Mouse (Mus musculus): ENCODE data around the gene Panx3.
A peak's percentile ranks its signal among the peaks of the same experiment; 100 is the strongest.

Panx3 gene

GRCm38 (mm10) chr9:37669115-37669514, at the start of gene Panx3:
Gene Panx3 (minus strand): TSS chr9:37669235.
- no peak for DNase-seq

GRCm38 (mm10) chr9:37716150-37716549, 47.1 kb upstream of the Panx3 start, which contains the start of gene Olfr160:
Gene Olfr160 (minus strand): TSS chr9:37716250.
- no peak for DNase-seq

GRCm38 (mm10) chr9:37689970-37690686, 21.1 kb upstream of the Panx3 start:
- peak; percentile 2 to 9 for DNase-seq

GRCm38 (mm10) chr9:37687941-37688303, 18.9 kb upstream of the Panx3 start:
- no peak for DNase-seq

GRCm38 (mm10) chr9:37687288-37687940, 18.4 kb upstream of the Panx3 start:
- DNase-seq, result no peak

- no peak for DNase-seq
These were observed 12.1 kb upstream of the Panx3 start for GRCm38 (mm10) chr9:37681123-37681522.

- no peak for DNase-seq
These were observed 6.3 kb upstream of the Panx3 start for GRCm38 (mm10) chr9:37675287-37675686.

GRCm38 (mm10) chr9:37670261-37670660, 1.2 kb upstream of the Panx3 start:
- no peak for DNase-seq

- DNase-seq, result no peak
These were observed 643 bp upstream of the Panx3 start for GRCm38 (mm10) chr9:37669678-37670077.

GRCm38 (mm10) chr9:37666045-37666444, 3.0 kb downstream of the Panx3 start:
- DNase-seq, result no peak

- no peak for DNase-seq
These were observed 4.4 kb downstream of the Panx3 start for GRCm38 (mm10) chr9:37664604-37665003.

- DNase-seq, result no peak
These were observed 5.8 kb downstream of the Panx3 start for GRCm38 (mm10) chr9:37663210-37663609.

- DNase-seq, result no peak
These were observed 9.6 kb downstream of the Panx3 start for GRCm38 (mm10) chr9:37659413-37659812.

- peak; percentile 79 to 80 for DNase-seq
These were observed 12.0 kb downstream of the Panx3 start, which contains the start of gene Tbrg1 for GRCm38 (mm10) chr9:37656931-37657481. Gene Tbrg1 (minus strand): TSS chr9:37657312.

GRCm38 (mm10) chr9:37656439-37656881, 12.6 kb downstream of the Panx3 start:
- peak in 1 of 2 experiments; percentile 18 for DNase-seq

GRCm38 (mm10) chr9:37655961-37656360, 13.1 kb downstream of the Panx3 start:
- no peak for DNase-seq

GRCm38 (mm10) chr9:37653836-37654235, 15.2 kb downstream of the Panx3 start:
- DNase-seq, result no peak

- DNase-seq, result no peak
These were observed 18.4 kb downstream of the Panx3 start for GRCm38 (mm10) chr9:37650639-37651038.

- no peak for DNase-seq
These were observed 22.8 kb downstream of the Panx3 start for GRCm38 (mm10) chr9:37646246-37646645.

GRCm38 (mm10) chr9:37638721-37639120, 30.3 kb downstream of the Panx3 start:
- DNase-seq, result no peak

- DNase-seq, result no peak
These were observed 32.1 kb downstream of the Panx3 start for GRCm38 (mm10) chr9:37636800-37637542.

- DNase-seq, result peak; percentile 58 to 71
These were observed 32.7 kb downstream of the Panx3 start for GRCm38 (mm10) chr9:37636335-37636734.

GRCm38 (mm10) chr9:37634269-37634668, 34.8 kb downstream of the Panx3 start:
- DNase-seq, result no peak

Data from cerebellum, adult 18-20 months (tissue).